Mouse (Mus musculus) C3H10T1/2 (cell line): ENCODE results near the gene Mmp21. TPM values are rescaled to one million over a fixed set of nuclear protein-coding genes. Genes with fewer than 3 reads are reported as not detected.

ENCODE experiments used
- polyA plus RNA-seq, 2 experiments: library from polyadenylated mRNA; unstranded; fragments of >200 nt; fragmentation: generic; extraction: Trizol; gene quantifications; one replicate each; pipeline ENCODE4 v1.2.1; 2012; ENCODE audit warnings: missing spikeins in 2 of 2

Mmp21 gene
- polyA plus RNA-seq, result not detected

GRCm38 (mm10) chr7:133679961-133680360 is at the start of gene Mmp21:
Mmp21 (minus strand) TSS chr7:133680061.

DNA sequence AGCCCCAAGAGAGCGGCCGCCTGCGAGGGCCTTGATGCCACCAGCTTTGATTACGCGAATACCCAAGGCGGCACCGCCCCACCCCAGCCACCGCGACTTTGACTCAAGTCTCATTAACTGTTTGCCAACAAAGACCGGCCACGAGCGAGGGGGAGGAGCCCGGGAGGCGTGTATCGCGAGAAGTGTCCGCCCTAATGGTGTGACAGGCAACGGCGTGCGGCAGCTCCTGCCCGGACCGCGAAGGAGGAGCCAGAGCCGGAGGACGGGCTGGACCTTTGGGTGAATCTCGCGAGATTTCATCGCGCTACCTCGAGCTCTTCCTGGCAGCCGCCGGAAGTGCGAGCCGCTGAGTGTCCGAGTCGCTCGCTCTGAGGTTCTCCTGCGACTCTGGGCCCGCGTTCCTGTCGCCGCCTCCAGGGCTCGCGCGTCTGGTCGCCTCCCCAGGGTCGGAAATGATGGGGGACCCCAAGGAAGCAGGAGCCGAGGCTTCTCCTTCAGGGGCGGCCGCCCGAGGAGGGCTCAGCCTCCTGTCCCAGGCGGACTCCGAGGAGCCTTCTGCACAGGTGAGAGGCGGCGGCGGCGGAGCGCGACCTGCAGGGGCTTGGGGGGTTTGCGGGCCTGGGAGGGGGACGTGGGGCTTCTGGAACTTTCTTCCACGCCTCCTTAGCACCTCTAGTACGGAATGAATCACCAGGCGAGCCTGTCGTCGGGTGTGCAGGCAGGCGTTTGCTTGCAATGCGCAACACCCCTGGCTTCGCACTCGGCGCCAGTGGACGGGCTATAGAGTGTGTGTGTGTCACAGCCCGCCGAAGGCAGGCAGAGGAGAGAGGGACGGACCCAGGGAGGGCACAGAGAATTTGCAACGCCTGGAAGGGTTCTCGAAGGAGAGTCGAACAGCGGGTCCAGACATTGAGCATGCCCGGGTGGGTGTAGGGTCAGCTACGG is 42.2 kb downstream of the Mmp21 start, which contains the start of gene Edrf1:
TSS of gene Edrf1 (plus strand) at position 183 of the 945 bp plus-strand sequence.

Other genes starting within 250 kb of the Mmp21 start
- not detected for gene Tex36, start 77.9 kb downstream of the Mmp21 start, polyA plus RNA-seq
- gene Edrf1, start 42.5 kb downstream of the Mmp21 start, polyA plus RNA-seq, result 1 to 10 TPM in 1 of 2 experiments, under 1 TPM in 1; 0.34 to 5.4 TPM
- gene Bccip, start 29.3 kb upstream of the Mmp21 start, polyA plus RNA-seq, result 10 to 100 TPM; 15.1 to 25.9 TPM
- 10 to 100 TPM in 1 of 2 experiments, 1 to 10 TPM in 1; 3.5 to 15.2 TPM for gene Uros, start 30.0 kb upstream of the Mmp21 start, polyA plus RNA-seq
- gene Fank1, start 96.8 kb upstream of the Mmp21 start, polyA plus RNA-seq, result under 1 TPM; 0.06 to 0.21 TPM
- gene Dhx32, start 102.7 kb upstream of the Mmp21 start, polyA plus RNA-seq, result 10 to 100 TPM in 1 of 2 experiments, 1 to 10 TPM in 1; 7.0 to 14.6 TPM